ENCODE assay signal across 15 mouse cellular contexts in genomic region chr11:5188170-5188569, GRCm38 (mm10).
"Had no signal": no experiment of that assay in that cellular context is flagged by ENCODE, and none has a peak within 500 bp of the region (broad histone marks: within the 10 kb centered on the region; RNA-seq: fewer than 3 reads in every experiment).

No protein-coding gene starts in this region.

- DNase-seq: kidney, adult 2 months; kidney, postnatal 10 days; kidney, postnatal 36 days; layer of hippocampus, postnatal 36 days; lung, adult 2 months; lung, postnatal 14 days; lung, postnatal 4 days; midbrain, embryonic 14.5 days; retina, postnatal 1 day; thymus, adult 18-20 months; thymus, postnatal 36 days had no signal

- H3K27me3 ChIP-seq: neural tube, embryonic 13.5 days had no signal

- H3K27ac ChIP-seq: left cerebral cortex, adult 2 months; liver, embryonic 14.5 days; neural tube, embryonic 13.5 days had no signal

- H3K9ac ChIP-seq: liver, embryonic 14.5 days; neural tube, embryonic 13.5 days had no signal

- H3K4me3 ChIP-seq: left cerebral cortex, adult 2 months; neural tube, embryonic 13.5 days had no signal

- H3K9me3 ChIP-seq: neural tube, embryonic 13.5 days had no signal

- H3K4me2 ChIP-seq: midbrain, embryonic 11.5 days; neural tube, embryonic 13.5 days had no signal
